Mouse (Mus musculus) erythroblast, embryonic 14.5 days (primary cell): Measurements from ENCODE around the gene R3hdm2. TPM values are rescaled to one million over a fixed set of nuclear protein-coding genes. Genes with fewer than 3 reads are reported as not detected.
A peak's percentile ranks its signal among the peaks of the same experiment; 100 is the strongest.

ENCODE experiments used
- H3K27me3 ChIP-seq: 2 replicates; pipeline ENCODE4 v1.6.1; 2012; ENCODE audit warnings: inconsistent platforms; ENCODE audit not compliant: control insufficient read depth
- H3K36me3 ChIP-seq: 2 replicates; pipeline ENCODE4 v1.6.1; 2012; ENCODE audit warnings: mild to moderate bottlenecking, inconsistent platforms; ENCODE audit not compliant: control insufficient read depth
- H3K4me1 ChIP-seq: 2 replicates; pipeline ENCODE4 v1.6.1; 2012; ENCODE audit warnings: inconsistent platforms; ENCODE audit not compliant: control insufficient read depth
- H3K4me3 ChIP-seq: replicated peaks from 2 replicates; pipeline ENCODE3; 2012; ENCODE audit warnings: moderate library complexity, mild to moderate bottlenecking, inconsistent platforms
- H3K9me3 ChIP-seq: 2 replicates; pipeline ENCODE4 v1.6.1; 2012; ENCODE audit warnings: low read length, inconsistent platforms, mixed read lengths; ENCODE audit not compliant: control insufficient read depth
- GATA1 ChIP-seq: IDR thresholded peaks from 2 replicates; pipeline ENCODE4 v1.6.1; 2012; ENCODE audit warnings: low read length, inconsistent platforms, mixed read lengths
- TAL1 ChIP-seq: IDR thresholded peaks from 3 replicates; pipeline ENCODE4 v1.6.1; 2012; ENCODE audit warnings: low read length, inconsistent platforms, mixed read lengths
- polyA plus RNA-seq: library from polyadenylated mRNA; stranded (reverse); fragments of >175 nt; gene quantifications from 2 replicates; pipeline ENCODE4 v1.2.3, GENCODE M21; 2012

The R3hdm2 gene
- polyA plus RNA-seq, 1 experiment: 8.8 TPM

GRCm38 (mm10) chr10:127369834-127370820 is 10.0 kb upstream of the R3hdm2 start, which contains the start of gene Inhbc:
TSS of gene Inhbc (minus strand) at chr10:127370431.
- H3K4me1 ChIP-seq: no peaks in the 10 kb centered on the region
- H3K27me3 ChIP-seq: no peaks in the 10 kb centered on the region
- H3K9me3 ChIP-seq: no peaks in the 10 kb centered on the region
- no peaks in the 10 kb centered on the region for H3K36me3 ChIP-seq
- no peak for TF ChIP-seq TAL1
- no peak for TF ChIP-seq GATA1
- H3K4me3 ChIP-seq: no peak within 1 kb of the TSS

DNA sequence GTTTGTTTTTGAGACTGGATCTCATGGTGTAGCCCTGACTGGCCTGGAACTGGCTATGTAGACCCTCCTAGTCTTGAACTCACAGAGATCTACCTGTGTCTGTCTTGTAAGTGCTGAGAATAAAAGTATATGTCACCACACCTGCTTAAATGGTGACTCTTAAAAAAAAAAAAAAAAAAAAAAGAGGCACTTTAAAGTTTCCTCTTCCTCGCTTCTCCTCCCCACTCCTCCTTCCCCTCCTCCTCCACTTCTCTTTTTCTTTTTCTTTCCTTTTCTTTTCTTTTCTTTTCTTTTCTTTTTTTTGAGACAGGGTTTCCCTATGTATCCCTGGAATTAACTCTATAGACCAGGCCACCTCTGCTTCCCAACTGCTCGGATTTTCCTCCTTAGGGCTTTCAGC is 9.1 kb upstream of the R3hdm2 start:
- H3K9me3 ChIP-seq: no peaks in the 10 kb centered on the region

DNA sequence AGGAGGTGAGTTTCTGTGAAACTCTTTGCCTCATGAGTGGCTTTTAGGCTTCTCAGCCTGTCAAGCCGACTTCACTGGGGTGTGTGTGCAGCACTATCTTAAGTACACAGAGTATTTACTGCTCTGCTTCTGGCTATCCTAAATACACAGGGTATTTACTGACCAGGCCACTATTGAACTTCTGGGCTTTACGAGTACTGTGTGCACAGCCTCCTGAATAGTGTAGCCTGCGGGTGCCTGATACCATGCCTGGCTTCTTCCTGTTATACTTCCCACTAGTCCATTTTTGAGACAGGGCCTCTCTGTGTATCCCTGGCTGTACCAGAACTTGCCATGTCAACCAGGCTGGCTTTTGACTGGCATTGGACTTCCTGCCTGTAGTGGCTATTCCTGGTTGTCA is 2.4 kb upstream of the R3hdm2 start:
- Histone ChIP-seq H3K9me3 (no peaks in the 10 kb centered on the region), H3K27me3 (no peaks in the 10 kb centered on the region), H3K36me3 (peaks cover 2% of the 10 kb centered on the region; the same call in 1 of the 2 replicates), H3K4me1 (peaks cover 19% of the 10 kb centered on the region), H3K4me3 (no peak overlapping the region)
- TF ChIP-seq TAL1 (no peak), GATA1 (no peak)

More for the DNA sequence above, 9.1 kb upstream of the R3hdm2 start:
- Histone ChIP-seq H3K4me1 (no peaks in the 10 kb centered on the region), H3K4me3 (no peak overlapping the region), H3K27me3 (no peaks in the 10 kb centered on the region), H3K36me3 (no peaks in the 10 kb centered on the region)
- TF ChIP-seq TAL1 (no peak), GATA1 (no peak)

- Histone ChIP-seq H3K4me1 (peaks cover 22% of the 10 kb centered on the region), H3K9me3 (no peaks in the 10 kb centered on the region), H3K4me3 (peak overlapping the region; percentile 87), H3K27me3 (no peaks in the 10 kb centered on the region), H3K36me3 (peaks cover 2% of the 10 kb centered on the region; the same call in 1 of the 2 replicates)
- no peak for TF ChIP-seq GATA1
- no peak for TF ChIP-seq TAL1
Measured at GRCm38 (mm10) chr10:127379654-127380053, 473 bp upstream of the R3hdm2 start.

DNA sequence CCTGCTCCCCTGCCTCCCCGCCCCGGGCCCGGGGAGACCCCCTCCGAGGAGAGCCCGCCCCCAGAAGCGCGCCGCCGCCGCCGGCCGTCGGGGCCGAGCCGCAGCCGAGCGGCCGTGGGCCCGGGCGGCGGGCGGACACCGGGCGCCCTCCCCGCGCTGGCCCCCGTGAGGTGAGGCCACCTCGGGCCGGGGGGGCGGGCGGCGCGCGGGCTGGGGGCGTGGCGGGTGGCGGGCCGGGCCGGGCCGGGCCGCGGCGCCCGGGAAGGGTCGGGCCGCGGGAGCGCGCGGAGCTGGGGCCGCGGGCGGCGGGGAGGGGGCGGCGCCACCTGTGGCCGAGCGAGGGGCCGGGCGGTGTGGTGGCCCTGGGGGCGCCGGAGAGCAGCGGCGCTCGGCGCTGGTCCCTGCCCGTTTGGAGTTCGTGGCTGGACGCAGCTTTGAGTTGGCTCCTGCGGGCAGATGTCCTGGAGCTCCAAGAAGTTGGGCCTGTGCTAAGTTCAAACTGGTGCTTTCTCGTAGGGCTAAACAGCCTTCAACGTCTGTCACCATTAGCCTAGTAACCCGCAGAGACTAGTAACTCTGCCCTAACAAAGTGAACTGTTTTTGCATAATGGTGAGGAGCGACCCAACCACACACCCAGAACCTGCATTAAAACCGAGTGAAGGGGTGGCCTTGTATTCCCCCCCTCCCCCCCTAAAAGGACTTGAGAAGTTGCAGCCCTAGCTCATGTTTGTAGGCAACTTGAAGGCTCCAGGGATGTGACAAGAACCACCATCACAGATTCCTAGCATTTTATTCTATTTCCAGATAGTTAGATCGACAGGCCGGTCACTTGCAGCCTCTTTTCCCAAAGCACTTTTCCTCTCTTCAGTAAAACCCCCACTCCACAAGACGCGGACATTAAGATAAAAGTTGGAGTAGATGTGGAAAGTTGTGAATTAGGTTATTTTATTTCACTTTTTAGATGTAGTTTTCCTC is 928 bp downstream of the R3hdm2 start:
- TF ChIP-seq TAL1: no peak
- TF ChIP-seq GATA1: no peak
- Histone ChIP-seq H3K27me3 (no peaks in the 10 kb centered on the region), H3K4me1 (peaks cover 24% of the 10 kb centered on the region), H3K36me3 (peaks cover 2% of the 10 kb centered on the region), H3K9me3 (no peaks in the 10 kb centered on the region), H3K4me3 (peak overlapping the region; percentile 87)

DNA sequence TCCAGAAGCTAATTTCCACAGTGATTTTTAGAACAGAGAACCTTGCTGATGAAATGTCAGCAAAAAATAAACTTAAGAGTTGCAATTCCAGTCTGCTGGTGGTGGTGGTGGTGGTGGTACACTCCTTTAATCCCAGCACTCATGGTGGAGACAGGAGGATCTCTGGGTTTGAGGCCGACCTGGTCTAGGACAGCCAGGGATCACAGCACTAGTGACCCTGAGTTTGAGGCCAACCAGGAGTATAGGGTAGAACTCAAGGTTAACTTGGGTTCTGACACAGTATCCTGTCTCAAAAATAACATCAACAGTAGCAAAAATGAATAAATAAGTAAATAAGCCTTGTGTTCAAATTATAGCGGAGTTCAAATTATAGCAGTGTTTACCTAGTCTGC is 1.6 kb downstream of the R3hdm2 start:
- Histone ChIP-seq H3K4me1 (peaks cover 24% of the 10 kb centered on the region), H3K27me3 (no peaks in the 10 kb centered on the region), H3K4me3 (peak overlapping the region; percentile 87), H3K9me3 (no peaks in the 10 kb centered on the region), H3K36me3 (peaks cover 2% of the 10 kb centered on the region)
- TF ChIP-seq GATA1 (no peak), TAL1 (no peak)

DNA sequence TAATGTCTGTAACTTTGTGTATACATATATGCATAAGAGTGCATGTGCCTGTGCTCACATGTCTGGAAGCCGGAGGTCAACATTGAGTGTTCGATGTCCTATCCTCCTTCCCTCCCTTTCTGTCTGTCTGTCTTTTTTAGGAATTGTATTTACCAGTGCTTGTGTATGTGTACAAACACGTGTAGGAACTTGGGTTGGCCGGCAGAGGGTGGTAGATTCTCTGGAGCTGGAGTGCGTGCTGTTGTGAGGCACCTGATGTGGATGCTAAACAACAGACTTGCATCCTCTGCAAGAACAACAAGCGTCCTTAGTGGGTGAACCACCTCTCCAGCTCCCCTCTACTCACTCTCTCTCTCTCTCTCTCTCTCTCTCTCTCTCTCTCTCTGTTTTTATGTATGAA is 11.6 kb downstream of the R3hdm2 start:
- Histone ChIP-seq H3K27me3 (no peaks in the 10 kb centered on the region), H3K4me1 (peaks cover 7% of the 10 kb centered on the region; the same call in 1 of the 2 replicates), H3K9me3 (no peaks in the 10 kb centered on the region), H3K36me3 (peaks cover 27% of the 10 kb centered on the region), H3K4me3 (no peak overlapping the region)
- no peak for TF ChIP-seq GATA1
- TF ChIP-seq TAL1: no peak

- Histone ChIP-seq H3K4me1 (no peaks in the 10 kb centered on the region), H3K9me3 (no peaks in the 10 kb centered on the region), H3K27me3 (no peaks in the 10 kb centered on the region), H3K36me3 (peaks cover 34% of the 10 kb centered on the region), H3K4me3 (no peak overlapping the region)
- no peak for TF ChIP-seq TAL1
- no peak for TF ChIP-seq GATA1
Measured at GRCm38 (mm10) chr10:127404701-127405100, 24.6 kb downstream of the R3hdm2 start.
